In genomic region chr12:106448551-106448950, GRCm38 (mm10) we compare ENCODE assay signal across 23 mouse cellular contexts.
"Had no signal": no experiment of that assay in that cellular context is flagged by ENCODE, and none has a peak within 500 bp of the region (broad histone marks: within the 10 kb centered on the region; RNA-seq: fewer than 3 reads in every experiment).

No protein-coding gene starts in this region.

- H3K9me3 ChIP-seq: limb, embryonic 12.5 days; limb, embryonic 15.5 days; lung, embryonic 15.5 days; stomach, embryonic 15.5 days had no signal

- DNase-seq: kidney, adult 2 months; kidney, postnatal 25 days; layer of hippocampus, adult 9-11 months; layer of hippocampus, postnatal 36 days; left cerebral cortex, postnatal 4 days; lung, adult 18-20 months; lung, postnatal 10 days; lung, postnatal 36 days; midbrain, embryonic 14.5 days; right cerebral cortex, postnatal 25 days; spleen, adult 18-20 months; thymus, adult 2 months had no signal

- H3K4me3 ChIP-seq: layer of hippocampus, adult 2 months; left cerebral cortex, adult 2 months; limb, embryonic 12.5 days; limb, embryonic 15.5 days; lung, embryonic 15.5 days; megakaryocyte, embryonic 14.5 days; midbrain, embryonic 10.5 days; stomach, embryonic 15.5 days had no signal

- H3K9ac ChIP-seq: limb, embryonic 12.5 days; limb, embryonic 15.5 days; liver, embryonic 14.5 days; lung, embryonic 15.5 days; stomach, embryonic 15.5 days had no signal

- H3K27ac ChIP-seq: kidney, postnatal 0 days; layer of hippocampus, adult 2 months; left cerebral cortex, adult 2 months; limb, embryonic 12.5 days; limb, embryonic 15.5 days; liver, embryonic 14.5 days; lung, embryonic 15.5 days; midbrain, embryonic 10.5 days; stomach, embryonic 15.5 days had no signal

- H3K36me3 ChIP-seq: limb, embryonic 12.5 days; limb, embryonic 15.5 days; lung, embryonic 15.5 days; midbrain, embryonic 10.5 days; stomach, embryonic 15.5 days had no signal

- H3K4me2 ChIP-seq: limb, embryonic 12.5 days; limb, embryonic 15.5 days; liver, embryonic 11.5 days; lung, embryonic 15.5 days; stomach, embryonic 15.5 days had no signal

- H3K4me1 ChIP-seq: limb, embryonic 12.5 days; limb, embryonic 15.5 days; lung, embryonic 15.5 days; megakaryocyte, embryonic 14.5 days; stomach, embryonic 15.5 days had no signal

- H3K27me3 ChIP-seq: lung, embryonic 15.5 days; megakaryocyte, embryonic 14.5 days; stomach, embryonic 15.5 days had no signal
